Mouse (Mus musculus) testis, adult 2 months (tissue): Measurements from ENCODE around the gene Uspl1.

Experiments
- CTCF ChIP-seq: fragments of 200-500 bp; IDR thresholded peaks from 2 replicates; pipeline ENCODE4 v1.5.1; 2012; ENCODE audit warnings: low read depth, mild to moderate bottlenecking, inconsistent platforms, low read length, moderate library complexity; ENCODE audit not compliant: control insufficient read depth, insufficient read depth, insufficient replicate concordance
- POLR2A ChIP-seq: fragments of 200-500 bp; IDR thresholded peaks from 2 replicates; pipeline ENCODE4 v1.6.1; 2012; ENCODE audit warnings: low read depth, mild to moderate bottlenecking, inconsistent platforms, low read length, moderate library complexity; ENCODE audit not compliant: control insufficient read depth

GRCm38 (mm10) chr5:149203796-149204375 lies 19.7 kb downstream of the Uspl1 start:
- TF ChIP-seq CTCF (no peak), POLR2A (no peak)
